Mouse (Mus musculus): Measurements from ENCODE around the gene Bcr. TPM values are rescaled to one million over a fixed set of nuclear protein-coding genes. Genes with fewer than 3 reads are reported as not detected.
A peak's percentile ranks its signal among the peaks of the same experiment; 100 is the strongest.
"Not testable (repeated sequence)": the region's sequence is repeated elsewhere in the genome, so short reads cannot be mapped to it uniquely, and the experiment has no call there.

The Bcr gene
- polyA plus RNA-seq (2015; fragmentation: Nextera tagmentation; extraction: Ambion mirVana), result 4.0 and 5.6 TPM in 2 replicates

DNA sequence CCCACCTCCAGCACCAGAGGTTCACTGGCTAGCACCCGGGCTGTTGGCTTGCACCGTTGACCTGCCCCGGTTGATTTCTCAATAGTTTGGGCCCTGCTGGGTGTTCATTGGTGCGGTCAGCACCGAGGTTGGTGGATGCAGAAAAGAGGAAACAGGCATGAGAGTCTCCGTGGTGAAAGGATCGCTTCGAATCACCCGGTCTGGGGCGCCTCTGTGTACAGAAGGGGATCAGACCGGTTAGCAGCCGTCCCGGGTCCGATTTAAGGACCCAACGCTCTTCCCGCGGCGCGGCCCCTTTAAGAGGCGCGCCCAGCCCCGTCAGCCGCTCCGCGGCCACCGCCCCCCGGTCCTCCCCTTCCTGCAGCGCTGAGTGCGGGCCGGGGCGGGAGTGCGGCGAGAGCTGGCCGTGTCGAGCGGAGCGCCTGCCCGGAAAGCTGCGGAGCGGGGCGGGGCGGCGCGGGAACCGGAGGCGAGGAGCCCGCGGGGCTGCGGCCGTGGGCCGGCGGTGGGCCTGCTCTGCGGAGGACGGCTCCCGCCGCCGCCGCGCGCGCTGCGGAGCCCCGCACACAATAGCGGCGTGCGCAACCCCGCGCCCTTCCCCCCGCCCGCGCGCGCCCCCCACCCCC is at the start of gene Bcr:
Gene Bcr, plus strand, starts transcription at position 376 of the 626 bp plus-strand sequence.
- DNase-seq (ENCODE audit: low spot score), result peak; percentile 79

DNA sequence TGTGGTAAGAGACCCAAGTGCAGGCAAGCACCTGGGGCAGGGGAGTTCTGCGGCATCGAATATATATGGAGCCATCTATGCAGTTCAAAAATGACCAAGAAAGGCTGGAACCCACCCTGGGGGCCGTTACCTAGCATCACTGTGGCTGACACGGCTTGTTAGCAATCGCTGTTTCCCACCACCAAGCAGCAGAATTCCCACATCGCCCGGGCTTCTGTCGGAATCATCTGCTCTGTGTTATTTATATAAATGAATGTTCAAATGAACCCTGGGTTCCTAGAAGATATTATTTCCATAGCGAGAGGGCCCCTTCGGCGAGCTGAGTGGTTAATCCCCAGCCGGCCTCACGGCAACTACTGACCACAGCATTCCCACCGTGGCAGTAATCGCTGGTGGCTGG is 49.7 kb upstream of the Bcr start:
- DNase-seq (ENCODE audit: low spot score), result no peak

DNA sequence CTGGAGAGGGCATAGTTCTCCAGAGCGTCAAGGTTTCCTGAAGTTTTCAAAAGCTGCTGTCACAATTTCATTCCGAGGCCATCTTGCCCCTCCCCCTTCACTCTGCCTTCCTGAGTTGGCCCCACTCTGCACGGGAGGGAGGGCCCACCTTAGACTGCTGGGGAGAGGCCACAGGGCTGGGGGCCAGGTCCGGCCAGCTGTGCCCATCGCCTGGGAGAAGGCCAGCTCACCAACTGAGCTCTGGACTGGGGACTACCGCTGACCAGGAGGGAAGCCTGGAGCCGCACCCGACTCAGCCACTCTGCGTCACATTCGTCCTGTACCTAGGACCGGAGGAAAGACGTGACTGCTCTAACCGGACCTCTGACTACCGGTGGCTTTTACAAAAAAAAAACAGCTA is 44.9 kb upstream of the Bcr start:
- DNase-seq (ENCODE audit: low spot score), result no peak

DNA sequence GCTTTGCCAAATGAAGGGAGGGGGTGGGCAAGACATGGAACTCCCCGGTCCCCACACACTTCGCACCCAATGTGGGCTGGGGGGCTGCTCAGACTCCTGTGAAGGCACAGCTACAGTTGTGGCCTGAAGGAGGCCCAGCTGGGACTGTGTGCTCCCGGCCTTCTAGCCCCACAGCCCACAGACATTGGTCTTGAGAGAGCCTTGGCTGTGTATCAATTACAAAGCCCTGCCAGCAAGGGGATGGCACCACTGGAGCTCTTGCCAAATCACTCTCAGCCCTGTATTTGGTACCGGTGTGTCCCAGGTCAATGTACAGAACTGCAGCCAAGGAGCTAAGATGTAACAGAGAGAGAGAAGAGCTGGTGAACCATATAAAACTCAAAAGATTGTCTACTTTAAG is 43.9 kb upstream of the Bcr start:
- no peak for DNase-seq (ENCODE audit: low spot score)

DNA sequence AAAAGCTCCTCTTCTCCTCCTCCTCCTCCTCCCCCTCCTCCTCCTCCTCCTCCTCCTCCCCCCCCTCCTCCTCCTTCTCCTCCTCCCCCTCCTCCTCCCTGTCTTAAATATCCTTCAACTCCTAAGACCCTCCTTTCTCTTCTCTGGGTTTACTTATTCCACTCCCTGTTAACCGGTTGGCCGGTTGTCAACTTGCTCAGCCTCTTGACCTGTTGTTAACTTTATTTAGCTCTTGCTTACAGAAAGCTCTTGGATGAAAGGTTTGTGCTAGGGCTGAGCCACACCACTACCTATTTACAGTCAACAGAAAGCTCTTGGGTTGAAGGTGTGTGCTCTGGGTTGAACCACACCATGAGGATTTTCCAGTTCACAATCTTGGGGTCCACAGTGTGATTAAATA is 40.1 kb upstream of the Bcr start:
- DNase-seq (ENCODE audit: low spot score), result no peak

DNA sequence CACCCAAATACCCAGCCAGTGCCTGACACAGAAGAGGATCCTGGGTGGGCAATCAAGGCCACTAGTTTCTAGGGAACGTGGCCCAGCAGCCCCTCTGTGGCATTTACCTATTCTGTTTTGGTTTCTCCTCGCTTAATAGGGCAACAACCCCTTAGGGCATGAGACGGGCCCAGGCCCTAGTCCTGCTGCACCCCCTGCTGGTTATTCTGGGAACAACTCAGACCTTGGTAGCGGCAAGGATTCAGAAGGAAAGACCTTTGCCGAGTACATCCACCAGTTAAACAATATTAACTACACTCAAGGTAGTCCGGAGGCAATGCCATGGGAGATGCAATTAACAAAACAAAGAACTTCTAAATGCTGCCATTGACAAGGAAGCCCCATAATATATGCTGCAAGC is 39.3 kb upstream of the Bcr start:
- peak; percentile 64 for DNase-seq (ENCODE audit: low spot score)

DNA sequence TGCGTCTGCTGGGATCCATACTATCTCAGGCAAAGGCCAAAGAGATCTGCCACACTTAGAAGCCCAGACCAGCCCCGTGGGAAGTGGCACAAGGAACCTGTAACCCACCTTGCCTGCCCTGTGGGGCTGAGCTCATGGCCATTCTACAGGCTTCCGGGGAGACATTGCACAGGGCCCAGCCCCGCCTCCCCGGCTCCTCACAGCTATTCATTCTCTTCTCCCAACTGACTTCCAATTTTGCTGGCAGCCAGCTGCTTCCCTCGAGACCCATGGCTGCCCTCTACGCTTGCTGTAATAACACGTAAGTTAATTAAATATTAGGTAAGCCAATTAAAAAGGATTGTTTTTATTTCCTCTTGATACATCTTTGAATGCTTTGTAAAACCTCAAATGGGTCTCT is 33.9 kb upstream of the Bcr start:
- no peak for DNase-seq (ENCODE audit: low spot score)

DNA sequence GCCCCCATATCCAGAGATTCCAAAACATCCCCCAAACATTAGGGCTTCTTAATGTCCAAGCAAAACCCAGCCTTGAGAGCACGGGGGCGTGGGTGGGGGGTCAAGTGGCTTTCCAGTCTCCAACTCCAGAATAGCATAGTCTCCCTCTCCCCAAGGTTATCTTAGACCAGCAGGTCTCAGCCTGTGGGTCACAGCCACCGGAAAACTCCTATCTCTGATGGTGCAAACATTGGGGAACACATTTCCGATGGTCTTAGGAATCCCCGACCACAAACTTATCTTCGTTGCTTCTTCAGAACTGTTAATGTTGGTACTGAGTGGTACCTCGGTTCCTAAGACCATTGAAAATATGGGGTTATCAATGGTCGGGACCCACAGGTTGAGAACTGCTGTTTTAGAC is 31.6 kb upstream of the Bcr start:
- DNase-seq (ENCODE audit: low spot score), result no peak

DNA sequence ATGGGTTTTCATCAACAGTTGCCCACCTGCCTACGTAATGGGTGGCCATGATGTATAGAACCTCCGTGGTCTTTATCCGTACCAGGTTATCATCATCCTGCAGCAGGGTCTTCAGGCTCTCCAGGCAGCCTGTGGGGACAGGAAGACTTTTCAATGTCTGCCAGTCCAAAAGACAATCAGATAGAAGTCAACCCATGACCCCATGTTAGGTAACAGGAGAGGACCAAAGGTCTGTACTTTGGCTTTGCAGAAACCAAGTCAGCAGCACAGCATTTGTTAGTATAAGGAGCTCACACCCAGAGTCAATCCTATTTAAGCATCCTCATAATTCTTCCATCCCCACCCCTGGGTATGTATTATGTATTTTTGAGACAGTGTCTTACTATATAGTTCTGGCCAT is 30.7 kb upstream of the Bcr start:
- DNase-seq (ENCODE audit: low spot score), result no peak

DNA sequence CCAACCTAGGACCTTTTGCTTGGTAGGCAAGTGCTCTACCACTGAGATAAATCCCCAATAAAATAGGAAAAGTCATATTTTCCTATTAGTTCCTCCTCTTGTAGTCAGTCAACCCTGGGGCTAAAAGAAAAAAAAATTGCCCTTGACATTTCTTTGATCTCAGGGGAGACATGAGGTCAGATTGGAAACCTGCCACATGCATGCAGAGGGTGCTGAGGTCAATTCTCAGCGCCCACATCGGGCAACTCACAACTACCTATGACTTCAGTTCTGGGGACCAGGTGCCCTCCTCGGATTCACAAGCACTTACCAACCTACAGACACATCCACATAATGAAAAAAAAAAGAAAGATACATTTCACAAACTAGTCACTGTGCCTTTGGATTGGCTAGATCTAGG is 30.2 kb upstream of the Bcr start:
- no peak for DNase-seq (ENCODE audit: low spot score)

DNA sequence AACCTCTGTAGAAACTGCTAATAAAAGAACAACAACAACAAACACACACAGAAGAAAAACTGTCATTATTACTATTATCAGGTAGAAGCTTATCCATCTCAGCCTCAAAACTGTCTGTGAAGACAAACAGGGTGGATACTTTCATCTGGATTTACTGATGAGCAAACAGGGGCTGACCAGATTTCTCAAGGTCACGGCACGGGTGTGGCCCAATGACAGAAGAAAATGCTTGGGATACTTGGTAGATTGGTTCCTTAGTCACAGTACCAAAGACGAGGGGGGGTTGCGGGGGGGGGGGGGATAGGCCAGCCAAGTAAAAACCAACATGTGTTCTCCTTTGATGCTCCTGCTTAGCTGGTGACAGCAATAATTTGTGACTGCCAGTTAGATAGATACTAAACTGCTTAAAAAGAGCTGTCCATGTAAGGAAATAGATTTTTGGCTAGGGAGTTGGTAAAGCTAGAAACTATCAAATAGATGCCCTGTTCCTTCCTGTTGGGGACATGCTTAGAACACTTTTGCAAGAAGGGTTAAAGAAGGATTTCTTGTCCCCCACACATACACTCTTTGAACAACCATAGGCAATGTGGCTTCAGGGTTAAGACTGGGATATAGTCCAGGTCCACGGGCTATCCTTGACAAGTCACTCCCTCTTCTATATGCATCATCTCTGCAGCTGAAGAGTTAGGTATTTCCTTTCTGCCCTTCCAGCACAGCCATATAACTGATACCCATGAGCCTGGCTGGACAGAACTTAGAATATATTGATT is 28.9 kb upstream of the Bcr start:
- DNase-seq (ENCODE audit: low spot score), result no peak

DNA sequence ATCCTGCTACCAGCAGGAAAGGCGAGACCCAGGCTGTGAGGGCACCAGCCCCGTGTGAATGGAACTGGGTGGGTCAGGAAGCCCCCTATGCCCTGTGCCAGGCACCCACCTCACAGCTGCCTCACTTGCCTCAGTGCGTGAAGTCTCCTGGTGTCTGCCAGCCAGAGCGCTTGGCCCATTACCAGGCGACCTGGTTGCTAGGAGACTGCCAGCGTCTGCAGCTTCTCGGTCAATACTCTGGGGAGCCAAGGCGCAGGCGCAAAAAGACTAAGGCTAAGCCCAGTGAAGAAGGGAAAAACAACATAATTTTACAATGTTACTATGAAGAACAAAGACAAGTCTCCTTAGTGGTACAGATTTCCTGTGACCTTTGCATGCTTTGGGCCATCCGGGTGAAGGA is 28.0 kb upstream of the Bcr start, which contains the start of gene Rsph14:
Gene Rsph14, minus strand, starts transcription at position 192 of the 400 bp plus-strand sequence.
- no peak for DNase-seq (ENCODE audit: low spot score)

DNA sequence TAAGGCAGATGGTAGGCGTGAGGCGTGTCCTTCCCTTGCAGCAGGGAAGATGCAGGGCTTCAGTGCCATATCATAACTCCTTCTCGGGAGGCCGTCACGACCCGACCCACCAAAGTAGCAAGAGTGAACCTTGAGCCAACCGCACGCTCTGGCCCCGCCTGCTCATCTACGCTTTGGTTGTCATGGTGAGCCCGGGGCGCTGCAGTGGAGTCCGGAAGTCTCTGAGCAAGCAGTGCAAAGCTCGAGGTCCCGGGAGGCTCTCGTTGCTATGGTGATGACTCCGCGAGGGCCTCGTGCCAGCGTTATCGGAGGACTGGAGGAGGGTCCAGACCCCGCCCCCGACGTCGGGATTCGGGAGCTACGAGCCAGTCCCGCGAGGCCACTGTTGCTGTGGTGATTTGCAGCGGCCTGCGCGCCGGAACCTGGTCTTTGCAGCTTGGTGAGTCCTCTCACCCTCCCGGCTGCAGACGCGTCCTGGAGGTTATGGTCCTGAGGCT is 23.5 kb upstream of the Bcr start, which contains the start of gene Rab36:
Gene Rab36, plus strand, starts transcription at position 176 of the 497 bp plus-strand sequence.
- DNase-seq (ENCODE audit: low spot score), result peak; percentile 82

DNA sequence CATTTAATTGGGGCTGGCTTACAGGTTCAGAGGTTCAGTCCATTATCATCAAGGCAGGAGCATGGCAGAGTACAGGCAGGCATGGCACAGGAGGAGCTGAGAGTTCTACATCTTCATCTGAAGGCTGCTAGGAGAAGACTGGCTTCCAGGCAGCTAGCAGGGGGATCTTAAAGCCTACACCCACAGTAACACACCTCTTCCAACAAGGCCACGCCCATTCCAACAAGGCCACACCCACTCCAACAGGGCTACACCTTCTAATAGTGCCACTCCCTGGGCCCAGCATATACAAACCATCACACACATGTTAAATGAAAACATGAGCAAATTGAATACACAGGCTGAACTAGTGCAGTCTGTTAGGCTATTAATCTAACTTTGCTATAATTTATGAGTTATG is 18.3 kb upstream of the Bcr start:
- DNase-seq (ENCODE audit: low spot score), result not testable (repeated sequence)

DNA sequence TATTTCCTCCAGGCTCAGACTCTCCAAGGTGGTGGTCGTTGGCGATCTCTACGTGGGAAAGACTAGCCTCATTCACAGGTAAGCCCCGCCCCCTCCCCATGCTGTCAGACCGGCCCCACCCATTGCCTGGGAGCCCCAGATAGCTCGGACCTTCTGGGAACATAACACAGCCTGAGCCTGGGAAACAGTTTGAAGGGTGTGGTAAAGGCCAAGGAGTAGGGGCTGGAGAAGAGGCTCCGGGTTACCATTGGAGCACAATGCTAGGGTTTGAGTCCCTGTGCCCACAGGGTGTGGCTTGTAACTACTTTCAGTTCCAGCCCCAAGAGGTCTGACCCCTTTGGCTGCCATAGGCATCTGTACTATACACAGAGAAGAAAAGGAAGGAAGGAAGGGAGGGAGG is 15.9 kb upstream of the Bcr start:
- DNase-seq (ENCODE audit: low spot score), result no peak

DNA sequence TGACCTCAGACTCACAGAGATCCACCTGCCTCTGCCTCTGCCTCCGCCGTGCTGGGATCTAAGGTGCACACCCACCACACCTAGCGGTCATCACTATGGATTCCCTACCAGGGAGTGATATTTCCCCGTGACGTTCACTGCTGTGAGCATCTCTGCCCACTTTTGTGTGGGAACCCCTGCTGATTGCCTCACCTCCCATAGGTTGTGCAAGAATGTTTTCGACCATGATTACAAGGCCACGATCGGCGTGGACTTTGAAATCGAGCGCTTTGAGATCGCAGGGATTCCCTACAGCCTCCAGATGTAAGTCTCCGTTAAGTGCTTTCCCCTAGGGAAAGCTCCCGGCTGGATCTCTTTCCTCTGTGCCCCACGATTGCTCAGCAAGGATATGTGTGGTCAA is 14.6 kb upstream of the Bcr start:
- no peak for DNase-seq (ENCODE audit: low spot score)

DNA sequence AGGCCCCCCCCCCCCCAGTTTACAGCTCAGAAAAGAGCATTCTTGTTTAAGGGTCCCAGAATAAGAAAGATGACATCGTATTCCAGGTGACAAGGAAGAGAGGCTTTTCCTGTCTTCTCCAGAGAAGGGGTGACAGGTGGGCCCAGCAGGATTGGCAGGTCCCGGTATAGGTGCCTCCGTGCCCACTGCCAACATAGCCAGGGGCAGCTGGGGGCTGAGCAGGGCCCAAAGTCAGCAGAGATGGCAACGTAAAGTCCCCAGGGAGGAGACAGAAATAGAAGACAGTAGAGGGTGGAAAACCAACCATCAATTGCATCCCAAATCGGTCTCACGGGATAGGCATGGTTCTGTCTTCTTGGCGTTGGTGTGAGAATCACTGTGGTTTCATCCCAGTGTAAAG is 11.7 kb upstream of the Bcr start:
- DNase-seq (ENCODE audit: low spot score), result no peak

DNA sequence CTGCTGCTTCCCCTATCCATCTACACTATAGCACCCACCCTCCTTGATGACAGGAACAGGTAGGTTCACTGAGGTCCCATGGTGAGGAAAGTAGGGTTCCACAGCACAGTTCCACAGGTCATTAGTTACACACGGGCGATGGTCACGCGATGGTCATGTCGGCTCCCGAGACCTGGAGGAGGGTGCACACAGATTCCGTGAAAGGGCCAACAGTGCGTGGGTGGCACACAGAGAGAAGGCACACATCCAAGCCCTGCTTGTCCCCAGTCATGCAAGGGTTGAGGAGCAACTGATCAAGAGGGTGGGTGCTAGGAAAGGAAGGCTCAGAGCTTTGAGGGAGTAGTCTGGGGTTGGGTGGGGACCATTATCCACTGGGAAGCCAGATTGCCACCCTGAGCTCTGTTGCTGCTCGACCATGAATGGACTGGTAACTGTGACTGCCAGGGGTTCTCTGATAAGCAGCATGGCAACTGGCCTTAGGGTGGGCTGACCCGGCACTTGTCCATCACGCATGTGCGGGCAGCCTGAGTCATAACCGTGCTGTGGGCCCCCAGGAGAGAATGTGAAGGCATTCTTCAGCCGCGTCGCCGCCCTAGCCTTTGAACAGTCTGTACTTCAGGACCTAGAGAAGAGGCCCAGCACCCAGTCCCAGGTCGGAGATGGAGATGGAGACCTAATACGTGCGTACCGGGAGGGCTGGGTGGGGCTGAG is 8.9 kb upstream of the Bcr start:
- no peak for DNase-seq (ENCODE audit: low spot score)

DNA sequence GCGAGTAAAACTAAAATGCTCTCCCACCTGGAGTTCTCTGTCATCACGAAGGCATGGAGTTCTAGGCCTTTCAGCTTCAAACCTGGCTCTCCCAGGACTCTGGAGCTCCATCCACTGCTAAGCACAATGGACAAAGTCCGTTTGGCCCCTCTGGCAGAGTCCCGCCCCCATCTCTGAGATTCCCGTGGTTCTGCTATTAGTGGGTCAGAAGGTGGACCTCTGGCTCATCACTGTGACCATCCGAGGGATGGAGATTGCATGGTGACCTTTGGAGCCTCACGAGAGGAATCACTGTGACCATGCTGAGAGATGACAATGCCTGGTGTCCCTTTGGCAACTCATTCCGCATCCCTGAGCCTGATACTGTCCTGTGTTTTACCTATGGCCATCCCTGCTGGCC is 7.5 kb upstream of the Bcr start:
- no peak for DNase-seq (ENCODE audit: low spot score)

DNA sequence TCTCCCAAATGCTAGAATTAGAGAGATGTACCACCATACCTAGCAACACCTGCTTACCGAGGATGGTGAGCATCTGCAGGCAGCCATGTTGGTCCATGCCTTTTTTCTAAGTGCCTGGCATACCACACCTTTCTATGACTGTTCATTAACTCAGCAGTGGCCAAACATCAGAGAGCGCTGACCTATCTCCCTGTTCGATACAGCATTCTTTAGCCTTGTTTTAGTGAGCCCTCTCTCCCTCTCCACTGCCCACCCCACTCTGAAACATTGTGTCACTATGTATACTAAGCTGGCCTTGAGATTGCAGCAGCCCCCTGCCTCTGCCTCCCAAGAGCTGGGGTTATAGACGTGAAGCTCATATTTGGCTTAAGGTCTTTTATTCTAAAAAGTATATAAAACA is 6.7 kb upstream of the Bcr start:
- DNase-seq (ENCODE audit: low spot score), result no peak

DNA sequence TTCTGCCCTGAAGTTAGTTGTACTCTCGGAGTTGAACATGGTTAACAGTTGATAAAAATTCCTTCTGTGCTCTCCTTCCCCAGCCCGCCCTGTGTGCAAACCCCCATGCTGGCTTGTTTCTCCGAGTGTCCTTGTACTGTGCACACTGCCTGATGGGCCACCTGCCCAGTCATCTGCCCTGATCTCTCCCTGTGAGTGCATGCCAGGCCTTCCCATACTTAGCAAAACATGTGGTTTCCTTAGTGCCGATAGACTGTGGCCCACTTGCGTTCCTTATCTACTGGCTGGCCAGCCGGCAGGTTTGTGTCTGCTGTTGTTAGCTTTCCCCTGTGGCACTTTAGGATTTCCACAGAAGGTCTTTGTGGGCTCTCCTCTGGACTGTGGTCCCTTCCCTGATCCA is 6.3 kb upstream of the Bcr start:
- DNase-seq (ENCODE audit: low spot score), result no peak

DNA sequence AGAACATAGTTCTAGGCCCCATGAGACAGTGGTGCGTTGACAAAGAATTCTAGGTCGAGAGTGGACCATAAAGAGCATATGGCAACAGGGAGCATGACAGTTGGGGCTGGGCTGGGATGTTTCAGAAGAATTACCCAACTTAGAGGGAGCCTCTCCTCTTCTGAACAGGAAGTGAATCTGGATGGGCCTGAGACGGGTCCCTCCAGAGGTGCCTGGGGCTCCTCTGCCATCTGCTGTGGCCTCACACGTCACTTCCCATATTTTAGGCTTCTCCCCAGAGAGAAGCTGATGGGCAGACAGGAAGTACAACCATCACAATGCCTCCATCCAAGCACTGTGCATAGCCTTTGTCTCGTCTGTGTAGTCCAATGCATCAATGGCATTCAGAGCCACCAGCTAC is 4.7 kb upstream of the Bcr start:
- DNase-seq (ENCODE audit: low spot score), result no peak

Data from thymus, postnatal 0 days (tissue).